Mouse (Mus musculus) adrenal gland, adult 10 weeks (tissue): ENCODE data around the gene Rasl11b. TPM values are rescaled to one million over a fixed set of nuclear protein-coding genes. Genes with fewer than 3 reads are reported as not detected.

Experiments used
- polyA plus RNA-seq: library from polyadenylated mRNA; stranded (reverse); fragments of 350-450 nt; fragmentation: Illumina TruSeq; extraction: RNeasy Lipid Tissue Mini Kit (QIAGEN cat#74804); gene quantifications from one replicate; pipeline ENCODE4 v1.2.3, GENCODE M21; 2014; ENCODE audit warnings: low read depth, low replicate concordance

Rasl11b gene
- polyA plus RNA-seq, result 7.9 TPM

DNA sequence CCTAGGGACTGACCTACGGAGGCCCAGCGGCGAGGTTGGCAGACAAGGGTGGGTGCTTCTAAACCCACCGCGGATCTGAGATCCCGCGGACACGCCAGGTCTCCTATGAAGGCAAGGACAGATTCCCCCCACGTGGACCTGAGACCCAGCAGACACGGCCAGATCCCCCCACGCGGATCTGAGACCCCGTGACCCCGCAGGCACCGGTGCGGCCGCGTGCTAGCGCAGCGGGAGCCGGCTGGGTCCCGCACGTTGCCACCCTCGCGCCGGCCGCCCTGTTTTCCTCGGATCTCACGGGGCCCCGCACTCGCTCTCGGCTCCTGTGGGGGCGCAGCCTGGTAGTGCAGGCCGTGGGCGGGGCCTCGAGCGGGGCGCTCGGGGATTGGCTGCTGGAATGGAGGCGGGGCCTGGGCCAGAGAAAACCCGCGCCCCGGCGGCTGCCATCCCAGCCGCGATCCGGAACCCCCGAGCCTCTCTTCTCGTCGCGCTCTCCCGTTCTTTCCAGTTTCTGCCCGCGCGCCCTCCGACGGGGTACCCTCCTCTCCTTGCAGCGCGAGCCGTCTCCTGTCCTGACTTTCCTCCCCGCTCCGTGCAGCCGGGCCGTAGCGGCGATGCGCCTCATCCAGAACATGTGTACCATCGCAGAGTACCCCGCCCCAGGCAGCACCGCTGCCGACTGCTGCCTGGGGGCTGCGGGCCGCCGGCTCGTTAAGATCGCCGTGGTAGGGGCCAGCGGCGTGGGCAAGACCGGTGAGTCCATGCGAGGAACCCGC, at the start of gene Rasl11b:
Gene Rasl11b (plus strand): TSS at position 446 of the 773 bp plus-strand sequence.

Other genes with a start within 250 kb of the Rasl11b start
- gene Usp46, start 126.9 kb upstream of the Rasl11b start, polyA plus RNA-seq, result 44.0 TPM